Mouse (Mus musculus) brain, embryonic 14.5 days (tissue): ENCODE measurements around the gene Tmprss13.

Experiments
- CTCF ChIP-seq: fragments of 200-500 bp; IDR thresholded peaks from 2 replicates; pipeline ENCODE4 v1.5.1; 2012; ENCODE audit warnings: inconsistent platforms, mild to moderate bottlenecking, moderate library complexity, borderline replicate concordance; ENCODE audit not compliant: insufficient read depth, insufficient read length; ENCODE audit errors: extremely low read depth
- POLR2A ChIP-seq: fragments of 200-500 bp; IDR thresholded peaks from 2 replicates; pipeline ENCODE4 v1.6.1; 2012; ENCODE audit warnings: mild to moderate bottlenecking, inconsistent platforms, borderline replicate concordance; ENCODE audit not compliant: poor library complexity, insufficient read depth, insufficient read length, severe bottlenecking; ENCODE audit errors: extremely low read depth

DNA sequence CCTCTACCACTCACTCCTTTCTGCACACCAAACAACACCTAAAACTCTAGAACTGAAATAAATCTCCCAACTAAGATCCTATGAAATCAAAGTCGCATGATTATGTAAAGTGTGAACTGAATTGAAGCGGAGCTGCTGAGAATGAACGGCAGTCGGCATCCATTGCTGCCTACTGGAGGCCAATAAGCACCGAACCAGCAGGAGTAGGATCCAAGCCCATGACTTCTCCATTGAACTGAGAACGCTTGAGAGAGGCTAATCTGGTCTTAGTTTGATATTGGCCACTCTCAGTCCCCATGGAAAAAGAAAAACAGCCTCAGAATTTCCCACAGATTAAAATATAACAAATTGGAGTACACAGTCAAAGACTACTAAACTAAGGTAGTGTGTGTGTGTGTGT is 65.0 kb downstream of the Tmprss13 start:
- TF ChIP-seq CTCF (no peak), POLR2A (no peak)
